Mouse (Mus musculus) heart, embryonic 15.5 days (tissue): Measurements from ENCODE around the gene Slc29a3. TPM values are rescaled to one million over a fixed set of nuclear protein-coding genes. Genes with fewer than 3 reads are reported as not detected.
"Not testable (repeated sequence)": the region's sequence is repeated elsewhere in the genome, so short reads cannot be mapped to it uniquely, and the experiment has no call there.

Source experiments
- ATAC-seq: fragments of 200-750 bp; cut with Nextera tagmentation; replicated peaks from 2 replicates; pipeline ENCODE4 v1.8.0; 2017; ENCODE audit warnings: low read depth, moderate TSS enrichment; ENCODE audit not compliant: insufficient number of reproducible peaks, insufficient read depth, low FRiP score
- H3K27ac ChIP-seq: fragments of 300-500 bp; sonication (generic); 2 replicates; pipeline ENCODE4 v1.5.1; 2015; ENCODE audit warnings: mild to moderate bottlenecking, inconsistent platforms
- H3K27me3 ChIP-seq: fragments of 300-500 bp; sonication (generic); 2 replicates; pipeline ENCODE4 v1.6.1; 2015; ENCODE audit warnings: inconsistent platforms
- H3K36me3 ChIP-seq: fragments of 300-500 bp; sonication (generic); 2 replicates; pipeline ENCODE4 v1.6.1; 2015; ENCODE audit warnings: mild to moderate bottlenecking, inconsistent platforms
- H3K4me1 ChIP-seq: fragments of 300-500 bp; sonication (generic); replicated peaks from 2 replicates; pipeline ENCODE4 v1.6.1; 2015; ENCODE audit warnings: inconsistent platforms
- H3K4me2 ChIP-seq: fragments of 300-500 bp; sonication (generic); 2 replicates; pipeline ENCODE4 v1.6.1; 2015; ENCODE audit warnings: inconsistent platforms, mild to moderate bottlenecking, moderate library complexity
- H3K4me3 ChIP-seq: fragments of 300-500 bp; sonication (generic); 2 replicates; pipeline ENCODE4 v1.5.1; 2015; ENCODE audit warnings: mild to moderate bottlenecking, inconsistent platforms
- H3K9ac ChIP-seq: fragments of 300-500 bp; sonication (generic); 2 replicates; pipeline ENCODE4 v1.6.1; 2015; ENCODE audit warnings: mild to moderate bottlenecking, inconsistent platforms
- H3K9me3 ChIP-seq: fragments of 300-500 bp; sonication (generic); replicated peaks from 2 replicates; pipeline ENCODE4 v1.6.1; 2016; ENCODE audit warnings: inconsistent platforms
- WGBS: fragments of 180-500 bp; shearing (Covaris S2); methylation state at CpG from one replicate; pipeline ENCODE4 v1.1.7; 2015; ENCODE audit warnings: mixed read lengths; 5-methylcytosine and 5-hydroxymethylcytosine counted together
- polyA plus RNA-seq: library from polyadenylated mRNA; unstranded; fragments of >200 nt; fragmentation: Nextera tagmentation; extraction: Ambion mirVana; gene quantifications from 2 replicates; pipeline ENCODE4 v1.2.1, GENCODE M21; 2015

The Slc29a3 gene
- polyA plus RNA-seq, 1 experiment from 2014 or later, result 4.5 TPM

GRCm38 (mm10) chr10:60760377-60760776, 7.8 kb upstream of the Slc29a3 start:
- WGBS, result 7% methylated on average over 14 of the region's 14 CpGs
- Histone ChIP-seq H3K9me3 (no peaks in the 10 kb centered on the region), H3K4me2 (no peak overlapping the region), H3K4me3 (no peak overlapping the region), H3K27me3 (no peaks in the 10 kb centered on the region), H3K27ac (no peak overlapping the region), H3K9ac (no peak overlapping the region), H3K36me3 (peaks cover 16% of the 10 kb centered on the region), H3K4me1 (no peaks in the 10 kb centered on the region)
- peak; percentile 78 for ATAC-seq

- Histone ChIP-seq H3K4me3 (no peak overlapping the region), H3K9ac (no peak overlapping the region), H3K27ac (no peak overlapping the region), H3K27me3 (no peaks in the 10 kb centered on the region), H3K4me1 (peaks cover 10% of the 10 kb centered on the region), H3K4me2 (no peak overlapping the region), H3K9me3 (no peaks in the 10 kb centered on the region), H3K36me3 (no peaks in the 10 kb centered on the region)
- ATAC-seq, result no peak
- WGBS, result 7% methylated on average over 7 of the region's 7 CpGs
Measured at GRCm38 (mm10) chr10:60756992-60757391, 4.4 kb upstream of the Slc29a3 start.

- no peak for ATAC-seq
- Histone ChIP-seq H3K4me2 (no peak overlapping the region), H3K4me1 (peaks cover 16% of the 10 kb centered on the region), H3K36me3 (no peaks in the 10 kb centered on the region), H3K27me3 (no peaks in the 10 kb centered on the region), H3K9me3 (no peaks in the 10 kb centered on the region), H3K4me3 (no peak overlapping the region), H3K27ac (no peak overlapping the region), H3K9ac (no peak overlapping the region)
Measured at GRCm38 (mm10) chr10:60756146-60756545, 3.6 kb upstream of the Slc29a3 start.

GRCm38 (mm10) chr10:60753941-60754340, 1.3 kb upstream of the Slc29a3 start:
- no peak for ATAC-seq
- 68% methylated on average over 8 of the region's 8 CpGs for WGBS
- Histone ChIP-seq H3K9ac (no peak overlapping the region), H3K4me2 (no peak overlapping the region), H3K4me3 (no peak overlapping the region), H3K9me3 (no peaks in the 10 kb centered on the region), H3K27ac (no peak overlapping the region), H3K27me3 (no peaks in the 10 kb centered on the region), H3K4me1 (peaks cover 16% of the 10 kb centered on the region), H3K36me3 (peaks cover 2% of the 10 kb centered on the region; the same call in 1 of the 2 replicates)

- H3K4me3 ChIP-seq, result no peak overlapping the region
- peaks cover 2% of the 10 kb centered on the region; the same call in 1 of the 2 replicates for H3K36me3 ChIP-seq
- H3K4me1 ChIP-seq, result peaks cover 16% of the 10 kb centered on the region
- H3K4me2 ChIP-seq, result peak overlapping the region; percentile 83
- WGBS, result 65% methylated on average over 9 of the region's 9 CpGs
- ATAC-seq, result no peak
- peak overlapping the region; percentile 57 for H3K9ac ChIP-seq
- H3K27me3 ChIP-seq, result no peaks in the 10 kb centered on the region
- peak overlapping the region; percentile 60 for H3K27ac ChIP-seq
- H3K9me3 ChIP-seq, result no peaks in the 10 kb centered on the region
Measured at GRCm38 (mm10) chr10:60753261-60753660, 667 bp upstream of the Slc29a3 start.

GRCm38 (mm10) chr10:60747667-60748212, 4.9 kb downstream of the Slc29a3 start:
- ATAC-seq, result no peak
- WGBS, result 89% methylated on average over 6 of the region's 6 CpGs
- Histone ChIP-seq H3K9me3 (no peaks in the 10 kb centered on the region), H3K27ac (no peak overlapping the region), H3K36me3 (peaks cover 2% of the 10 kb centered on the region; the same call in 1 of the 2 replicates), H3K9ac (no peak overlapping the region), H3K4me1 (peaks cover 14% of the 10 kb centered on the region; the same call in 1 of the 2 replicates), H3K27me3 (no peaks in the 10 kb centered on the region), H3K4me3 (no peak overlapping the region), H3K4me2 (no peak overlapping the region)

- no peaks in the 10 kb centered on the region for H3K9me3 ChIP-seq
- ATAC-seq, result no peak
- no peak overlapping the region for H3K9ac ChIP-seq
Measured at GRCm38 (mm10) chr10:60746512-60746911, 6.1 kb downstream of the Slc29a3 start.

GRCm38 (mm10) chr10:60744543-60745290, 7.9 kb downstream of the Slc29a3 start:
- Histone ChIP-seq H3K27me3 (no peaks in the 10 kb centered on the region), H3K9me3 (no peaks in the 10 kb centered on the region), H3K9ac (no peak overlapping the region), H3K4me2 (no peak overlapping the region), H3K4me1 (0 out of 2 replicates have a peak, but pooled peaks cover 6% of the 10 kb centered on the region), H3K36me3 (no peaks in the 10 kb centered on the region), H3K27ac (no peak overlapping the region), H3K4me3 (no peak overlapping the region)
- no peak for ATAC-seq
- WGBS, result 87% methylated on average over 14 of the region's 14 CpGs

More at GRCm38 (mm10) chr10:60746512-60746911, 6.1 kb downstream of the Slc29a3 start:
- no peak overlapping the region for H3K4me2 ChIP-seq
- H3K4me3 ChIP-seq, result no peak overlapping the region
- peaks cover 2% of the 10 kb centered on the region; the same call in 1 of the 2 replicates for H3K36me3 ChIP-seq
- no peak overlapping the region for H3K27ac ChIP-seq
- H3K27me3 ChIP-seq, result no peaks in the 10 kb centered on the region
- WGBS, result 72% methylated on average over 2 of the region's 2 CpGs
- peaks cover 7% of the 10 kb centered on the region; the same call in 1 of the 2 replicates for H3K4me1 ChIP-seq

GRCm38 (mm10) chr10:60743681-60744080, 8.9 kb downstream of the Slc29a3 start:
- H3K4me3 ChIP-seq, result no peak overlapping the region
- H3K27me3 ChIP-seq, result no peaks in the 10 kb centered on the region
- no peak overlapping the region for H3K27ac ChIP-seq
- H3K9ac ChIP-seq, result no peak overlapping the region
- WGBS, result 63% methylated on average over 9 of the region's 9 CpGs
- no peaks in the 10 kb centered on the region for H3K36me3 ChIP-seq
- no peak for ATAC-seq
- no peaks in the 10 kb centered on the region for H3K9me3 ChIP-seq
- no peak overlapping the region for H3K4me2 ChIP-seq
- H3K4me1 ChIP-seq, result 0 out of 2 replicates have a peak, but pooled peaks cover 6% of the 10 kb centered on the region

GRCm38 (mm10) chr10:60742942-60743341, 9.7 kb downstream of the Slc29a3 start:
- H3K4me1 ChIP-seq, result 0 out of 2 replicates have a peak, but pooled peaks cover 6% of the 10 kb centered on the region
- no peak overlapping the region for H3K4me3 ChIP-seq
- no peak overlapping the region for H3K4me2 ChIP-seq
- no peak overlapping the region for H3K9ac ChIP-seq
- H3K27ac ChIP-seq, result no peak overlapping the region
- no peaks in the 10 kb centered on the region for H3K36me3 ChIP-seq
- no peaks in the 10 kb centered on the region for H3K9me3 ChIP-seq
- H3K27me3 ChIP-seq, result no peaks in the 10 kb centered on the region
- no peak for ATAC-seq
- 73% methylated on average over 6 of the region's 6 CpGs for WGBS

GRCm38 (mm10) chr10:60742296-60742695, 10.3 kb downstream of the Slc29a3 start:
- WGBS, result 76% methylated on average over 1 of the region's 1 CpGs

More at GRCm38 (mm10) chr10:60742296-60742695, 10.3 kb downstream of the Slc29a3 start:
- not testable (repeated sequence) for H3K4me3 ChIP-seq, ATAC-seq, H3K4me2 ChIP-seq, H3K27ac ChIP-seq, H3K9me3 ChIP-seq, H3K4me1 ChIP-seq, H3K36me3 ChIP-seq, H3K9ac ChIP-seq, H3K27me3 ChIP-seq
